Mouse (Mus musculus): ENCODE results near the gene Tmem115.

DNA sequence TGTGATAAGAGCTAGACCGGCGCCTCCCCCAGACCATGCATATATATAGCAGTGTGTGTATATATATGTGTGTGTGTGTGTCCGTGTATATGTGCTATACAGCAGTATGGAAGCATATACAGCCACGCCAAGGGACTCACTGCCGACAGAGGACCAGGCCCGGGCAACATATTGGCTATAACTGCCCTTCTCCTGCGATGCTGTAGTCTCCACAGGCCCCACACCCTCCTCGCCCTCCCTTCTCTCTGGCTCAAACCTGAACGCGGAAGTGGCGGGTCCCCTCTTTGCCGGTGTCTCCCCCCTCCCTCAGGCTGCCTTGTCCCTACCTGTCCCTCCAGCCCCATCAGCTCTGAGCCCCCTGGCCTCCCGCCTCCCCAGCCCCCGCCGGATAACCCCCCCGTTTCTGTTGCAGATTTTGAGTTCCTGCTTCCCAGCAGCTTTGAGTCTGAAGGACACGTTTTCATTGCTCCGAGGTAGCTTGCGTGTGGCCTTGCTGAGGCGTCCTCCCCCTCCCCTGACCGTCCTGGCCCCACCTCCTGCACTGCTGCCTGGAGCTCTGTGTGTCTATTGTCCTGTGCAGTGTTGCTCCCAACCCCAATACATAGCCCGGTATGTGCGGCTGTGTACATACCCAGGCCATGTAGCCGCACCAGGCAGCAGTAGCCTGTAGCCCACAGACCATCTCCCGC lies 11.9 kb upstream of the Tmem115 start:
- TF ChIP-seq POLR2A (IDR thresholded peaks at IDR 0.05; ENCODE audit: insufficient read length, low read depth) (no peak), POLR2AphosphoS2 (IDR thresholded peaks at IDR 0.05; ENCODE audit: insufficient read length, low read depth) (no peak)
